Mouse (Mus musculus) left cerebral cortex, postnatal 4 days (tissue): ENCODE measurements around the gene Spesp1. TPM values are rescaled to one million over a fixed set of nuclear protein-coding genes. Genes with fewer than 3 reads are reported as not detected.
A peak's percentile ranks its signal among the peaks of the same experiment; 100 is the strongest.

Experiments
- DNase-seq: peaks from one replicate; pipeline ENCODE4 v3.0.0-alpha.2; 2022
- intact Hi-C: fragments of 180-260 bp; cut with DNase I; formaldehyde crosslinking; loops from one replicate; pipeline ENCODE4 v1.15.1; 2025
- total RNA-seq, 2 experiments: library from RNA; stranded (reverse); gene quantifications; 2 replicates each; pipeline ENCODE4 v1.2.3; 2021

The Spesp1 gene
- not detected for total RNA-seq

DNA sequence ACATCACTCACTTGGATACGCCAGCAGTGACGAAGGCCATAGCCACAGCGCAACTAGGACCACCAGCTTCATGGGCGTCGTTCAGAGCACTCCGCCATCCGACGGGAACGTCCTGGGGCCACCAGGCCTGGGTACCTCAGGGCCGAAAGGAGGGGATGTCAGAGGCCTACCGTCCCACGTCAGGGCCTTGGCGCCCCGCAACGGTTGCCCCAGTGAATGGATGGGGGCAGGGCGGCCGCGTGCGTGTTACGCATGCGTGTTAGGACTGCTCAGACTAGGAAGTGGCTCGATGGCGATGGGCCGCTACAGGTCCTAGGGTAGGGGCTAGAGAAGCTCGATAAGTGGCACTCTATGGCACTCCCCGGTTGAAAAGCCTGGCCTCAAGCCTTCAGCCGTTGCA is at the start of gene Spesp1:
Gene Spesp1 (minus strand): TSS at position 218 of the 400 bp plus-strand sequence.
- DNase-seq = no peak
- intact Hi-C loops = loop anchor here (10.0 kb wide), 1 partner anchor 853 kb away; no protein-coding TSS in a partner anchor

- intact Hi-C loops = no loop called here
- DNase-seq = no peak
Observed at GRCm38 (mm10) chr9:62325965-62326364, 44.0 kb upstream of the Spesp1 start.

- intact Hi-C loops = no loop called here
- DNase-seq = no peak
Observed at GRCm38 (mm10) chr9:62323816-62324215, 41.8 kb upstream of the Spesp1 start.

DNA sequence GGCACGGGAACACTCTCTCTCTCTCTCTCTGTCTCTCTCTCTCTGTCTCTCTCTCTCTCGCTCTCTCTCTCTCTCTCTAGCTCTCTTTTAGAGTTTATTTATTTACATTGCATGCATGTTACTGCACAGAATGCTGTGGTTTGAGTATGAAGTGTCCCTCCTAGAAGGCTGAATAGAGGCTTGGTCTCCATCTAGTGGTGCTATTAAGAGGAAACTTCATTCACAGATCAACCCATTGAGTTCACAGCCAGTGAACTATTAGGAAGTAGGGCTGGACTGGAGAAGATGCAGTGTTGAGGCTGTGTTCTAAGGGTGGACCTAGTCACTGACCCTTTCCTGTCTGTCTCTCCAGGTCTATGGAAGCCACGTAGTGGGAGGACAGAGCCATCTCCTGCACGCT is 36.7 kb upstream of the Spesp1 start:
- no peak for DNase-seq
- intact Hi-C loops = no loop called here

- DNase-seq = no peak
- intact Hi-C loops = no loop called here
Observed at GRCm38 (mm10) chr9:62315556-62315955, 33.5 kb upstream of the Spesp1 start.

GRCm38 (mm10) chr9:62296891-62297290 is 14.9 kb upstream of the Spesp1 start:
- intact Hi-C loops = loop anchor here (10.0 kb wide), 1 partner anchor 118 kb away; no protein-coding TSS in a partner anchor
- DNase-seq = no peak

- peak; percentile 84 for DNase-seq
- intact Hi-C loops = loop anchor here (10.0 kb wide), 1 partner anchor 120 kb away; no protein-coding TSS in a partner anchor
Observed at GRCm38 (mm10) chr9:62295006-62295698, 13.1 kb upstream of the Spesp1 start.

- no peak for DNase-seq
- intact Hi-C loops = loop anchor here (2.0 to 10.0 kb wide), 2 partner anchors 267 to 847 kb away; no protein-coding TSS in a partner anchor
Observed at GRCm38 (mm10) chr9:62287633-62288025, 5.6 kb upstream of the Spesp1 start.

- intact Hi-C loops = loop anchor here (2.0 to 10.0 kb wide), 2 partner anchors 268 to 848 kb away; no protein-coding TSS in a partner anchor
- peak; percentile 80 for DNase-seq
Observed at GRCm38 (mm10) chr9:62286967-62287632, 5.1 kb upstream of the Spesp1 start.

- intact Hi-C loops = loop anchor here (10.0 kb wide), 1 partner anchor 851 kb away; no protein-coding TSS in a partner anchor
- no peak for DNase-seq
Observed at GRCm38 (mm10) chr9:62284266-62284665, 2.3 kb upstream of the Spesp1 start.

- no peak for DNase-seq
- intact Hi-C loops = no loop called here
Observed at GRCm38 (mm10) chr9:62276899-62277298, 5.1 kb downstream of the Spesp1 start.

DNA sequence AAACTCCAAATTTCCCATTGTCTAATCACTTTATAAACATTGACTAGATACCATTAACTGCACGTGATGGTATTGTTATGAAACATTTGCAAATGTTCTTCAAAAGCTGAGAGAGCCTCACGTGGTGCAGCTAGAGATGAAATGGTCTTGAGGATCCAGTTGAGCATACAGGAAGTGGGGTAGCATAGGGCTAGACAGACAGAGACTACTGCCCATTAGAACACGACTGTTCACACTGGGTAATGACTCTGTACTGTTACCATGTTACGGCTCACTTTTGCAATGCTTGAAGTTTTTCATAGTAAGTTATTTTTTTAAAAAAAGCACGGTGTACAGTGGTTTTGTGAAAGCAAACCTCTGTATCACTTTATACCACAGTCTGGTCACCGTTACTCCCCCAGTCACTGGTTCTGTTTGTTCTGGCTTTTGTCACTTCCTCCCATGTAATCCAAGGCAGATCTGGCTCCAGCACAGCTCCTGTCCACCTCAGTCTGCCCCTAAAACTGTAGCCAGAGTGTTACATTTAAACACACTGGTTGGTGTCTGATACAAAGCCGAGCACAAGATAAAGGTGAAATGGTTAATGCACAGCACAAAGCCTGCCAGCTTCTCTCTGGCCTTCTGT is 11.1 kb downstream of the Spesp1 start:
- intact Hi-C loops = no loop called here
- no peak for DNase-seq

DNA sequence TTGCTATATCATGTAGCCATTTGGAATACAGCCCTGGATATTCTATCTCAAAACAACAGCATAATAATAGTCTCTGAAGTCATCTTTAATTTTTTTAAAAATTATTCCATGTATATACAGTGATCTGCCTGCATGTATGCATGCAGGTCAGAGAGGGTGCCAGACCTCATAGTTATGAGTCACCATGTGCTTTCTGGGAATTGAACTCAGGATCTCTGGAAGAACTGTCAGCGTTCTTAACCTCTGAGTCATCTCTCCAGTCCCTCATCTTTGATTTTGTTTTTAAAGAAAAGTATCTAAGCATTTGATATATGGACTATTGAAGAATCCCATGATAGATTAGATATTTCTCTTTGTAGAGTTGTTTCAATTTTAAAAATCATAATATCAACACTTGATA is 12.8 kb downstream of the Spesp1 start:
- DNase-seq = no peak
- intact Hi-C loops = no loop called here

DNA sequence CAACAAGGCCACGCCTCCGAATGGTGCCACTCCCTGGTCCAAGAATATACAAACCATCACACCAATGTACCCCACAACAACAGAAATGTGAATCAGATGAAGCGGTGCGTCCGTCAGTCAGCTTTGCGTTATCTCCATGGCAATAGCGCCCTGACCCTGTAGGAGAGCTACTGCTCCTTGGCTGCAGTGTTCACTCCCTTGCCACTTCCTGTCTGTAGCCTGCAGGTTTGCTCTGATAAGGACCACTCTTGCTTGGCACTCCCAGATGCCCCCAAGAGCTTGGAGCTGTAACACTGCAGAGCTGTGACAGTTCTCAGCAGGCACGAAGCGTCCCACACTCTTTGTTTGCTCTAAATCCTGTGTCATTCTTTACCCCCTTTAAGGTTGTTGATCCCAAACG is 16.7 kb downstream of the Spesp1 start:
- intact Hi-C loops = no loop called here
- no peak for DNase-seq

- no peak for DNase-seq
- intact Hi-C loops = no loop called here
Observed at GRCm38 (mm10) chr9:62263652-62264051, 18.4 kb downstream of the Spesp1 start.

- DNase-seq = no peak
- intact Hi-C loops = no loop called here
Observed at GRCm38 (mm10) chr9:62261406-62261805, 20.6 kb downstream of the Spesp1 start.

- intact Hi-C loops = no loop called here
- no peak for DNase-seq
Observed at GRCm38 (mm10) chr9:62261006-62261405, 21.0 kb downstream of the Spesp1 start.

GRCm38 (mm10) chr9:62258005-62258404 is 24.0 kb downstream of the Spesp1 start:
- no peak for DNase-seq

GRCm38 (mm10) chr9:62255896-62256576 is 26.0 kb downstream of the Spesp1 start:
- no peak for DNase-seq

More at GRCm38 (mm10) chr9:62258005-62258404, 24.0 kb downstream of the Spesp1 start:
- intact Hi-C loops = no loop called here

DNA sequence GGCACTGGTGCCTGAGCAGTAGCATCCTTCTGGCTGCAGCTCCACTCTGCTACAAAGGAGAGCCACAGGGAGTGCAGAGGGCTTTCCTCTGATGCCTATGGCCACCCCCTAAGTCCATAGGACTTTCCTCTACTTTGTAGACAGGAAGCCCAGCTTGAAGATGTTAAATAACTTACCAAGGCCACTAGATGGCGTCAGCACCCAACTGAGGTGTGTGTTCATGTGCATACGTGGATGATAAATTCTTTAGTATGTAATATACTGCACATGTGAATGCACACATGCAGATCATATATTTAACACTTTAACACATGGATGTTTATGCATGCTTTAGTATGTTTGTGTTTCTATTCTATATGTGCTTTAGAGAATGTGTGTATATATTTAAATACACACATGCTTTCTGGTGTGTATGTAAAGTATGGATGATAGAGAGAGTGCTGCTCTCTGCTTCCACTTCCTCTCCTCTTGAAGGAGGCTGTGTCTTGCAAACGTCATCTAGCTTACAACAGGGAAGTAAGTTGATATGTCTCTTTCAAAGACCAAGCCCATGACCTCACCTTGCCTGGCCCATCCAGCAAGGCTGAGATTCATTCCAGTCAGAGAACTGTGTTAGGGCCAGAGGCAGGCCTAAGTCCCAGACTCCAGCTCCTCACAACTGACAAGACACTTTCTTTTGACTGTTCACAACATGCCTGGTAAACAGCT is 28.1 kb downstream of the Spesp1 start:
- intact Hi-C loops = no loop called here
- no peak for DNase-seq

More at GRCm38 (mm10) chr9:62255896-62256576, 26.0 kb downstream of the Spesp1 start:
- intact Hi-C loops = no loop called here
